ENCODE assay signal across 8 mouse cellular contexts in the genomic region with DNA sequence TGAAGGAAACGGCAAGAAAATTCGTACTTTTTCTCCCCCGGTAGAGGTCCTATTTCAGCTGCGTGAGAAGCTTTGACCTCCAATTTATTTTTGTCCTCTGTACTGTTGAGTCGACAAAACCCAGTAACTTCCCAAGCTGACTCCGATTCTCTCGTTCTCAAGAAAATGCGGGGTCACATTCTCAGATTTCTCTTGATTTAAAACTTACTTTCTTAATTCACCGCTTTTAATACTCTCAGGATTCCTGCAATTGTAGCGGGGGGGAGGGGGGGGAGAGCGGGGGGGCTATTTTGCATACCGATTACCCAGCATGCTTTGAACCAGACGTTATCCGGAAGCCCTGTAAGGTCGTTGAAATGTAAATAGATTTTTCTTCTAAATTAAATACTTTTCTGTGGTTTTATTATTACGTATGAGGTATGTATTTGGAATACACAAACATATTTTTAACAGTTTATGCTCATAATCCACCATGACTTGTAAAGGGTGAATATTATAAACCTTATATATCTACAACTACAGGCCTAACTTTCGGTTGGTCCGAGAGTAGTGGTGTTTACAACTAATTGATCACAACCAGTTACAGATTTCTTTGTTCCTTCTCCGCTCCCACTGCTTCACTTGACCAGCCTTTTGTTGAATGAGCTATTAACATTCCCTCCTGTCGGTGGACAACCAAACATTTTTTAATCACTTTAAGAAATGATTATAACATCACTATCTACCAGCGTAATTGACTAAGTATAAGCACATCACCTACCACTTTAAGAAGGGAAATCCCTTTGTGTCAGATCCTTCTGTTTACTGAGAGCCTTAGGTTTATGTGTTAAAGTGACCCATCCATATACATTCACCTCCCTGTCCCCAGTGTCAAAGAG. TPM values are rescaled to one million over a fixed set of nuclear protein-coding genes. Genes with fewer than 3 reads are reported as not detected.
DNase-seq lines count a peak whose midpoint lies in the region; ATAC-seq and TF ChIP-seq lines count a peak whose summit lies in the region.

No protein-coding gene starts in this region.

- H3K4me1 ChIP-seq in E14TG2a.4 (replicated peaks; ENCODE audit: low read depth, low read length): peaks cover 22% of the 10 kb centered on the region
- H3K4me1 ChIP-seq in liver, postnatal 0 days (ENCODE audit: insufficient read depth): peaks cover 4% of the 10 kb centered on the region
- peaks cover 12% of the 10 kb centered on the region for H3K4me1 ChIP-seq in neural tube, embryonic 13.5 days (replicated peaks)

- H3K9me3 ChIP-seq in E14TG2a.4 (ENCODE audit: low read length): peaks cover 3% of the 10 kb centered on the region
- no peaks in the 10 kb centered on the region for H3K9me3 ChIP-seq in liver, postnatal 0 days (ENCODE audit: low read length)
- H3K9me3 ChIP-seq in neural tube, embryonic 13.5 days: no peaks in the 10 kb centered on the region

- WGBS in liver, postnatal 0 days (ENCODE audit: insufficient replicate concordance): 0% methylated on average over 21 of the region's 21 CpGs
- under 1% methylated on average over 21 of the region's 21 CpGs for WGBS in neural tube, embryonic 13.5 days

- H3K4me2 ChIP-seq in liver, postnatal 0 days (ENCODE audit: low read depth, low read length): peak overlapping the region; percentile 58
- peak overlapping the region; percentile 54 for H3K4me2 ChIP-seq in neural tube, embryonic 13.5 days

- peak overlapping the region; percentile 78 for H3K4me3 ChIP-seq in E14TG2a.4 (replicated peaks; ENCODE audit: low read length)
- H3K4me3 ChIP-seq in liver, postnatal 0 days (ENCODE audit: low read depth, low read length): peak overlapping the region; percentile 50
- H3K4me3 ChIP-seq in neural tube, embryonic 13.5 days: peak overlapping the region; percentile 48

- H3K36me3 ChIP-seq in E14TG2a.4 (ENCODE audit: insufficient read depth, low read length): no peaks in the 10 kb centered on the region
- H3K36me3 ChIP-seq in liver, postnatal 0 days (replicated peaks; ENCODE audit: insufficient read depth, low read length): no peaks in the 10 kb centered on the region
- no peaks in the 10 kb centered on the region for H3K36me3 ChIP-seq in neural tube, embryonic 13.5 days

- peak overlapping the region; percentile 56 for H3K9ac ChIP-seq in liver, postnatal 0 days (replicated peaks)
- peak overlapping the region; percentile 71 for H3K9ac ChIP-seq in neural tube, embryonic 13.5 days

- peak; percentile 37; the same call in 1 of the 2 replicates for TF ChIP-seq EP300 in liver, postnatal 0 days (IDR thresholded peaks at IDR 0.05; ENCODE audit: low read depth)

- peaks cover 10% of the 10 kb centered on the region for H3K27me3 ChIP-seq in E14TG2a.4 (ENCODE audit: insufficient read depth, low read length)
- H3K27me3 ChIP-seq in liver, postnatal 0 days (ENCODE audit: insufficient read depth, low read length): no peaks in the 10 kb centered on the region
- no peaks in the 10 kb centered on the region for H3K27me3 ChIP-seq in neural tube, embryonic 13.5 days

- no peak for TF ChIP-seq CTCF in E14TG2a.4 (conservative IDR thresholded peaks at IDR 0.05; ENCODE audit: low read length)
- TF ChIP-seq CTCF in liver, postnatal 0 days (IDR thresholded peaks at IDR 0.05; ENCODE audit: low read depth): peak; percentile 15; the same call in 1 of the 2 replicates

- H3K27ac ChIP-seq in liver, postnatal 0 days (ENCODE audit: low read depth): peak overlapping the region; percentile 58
- H3K27ac ChIP-seq in neural tube, embryonic 13.5 days (replicated peaks): peak overlapping the region; percentile 85

- ATAC-seq in liver, postnatal 0 days: peak; percentile 57
- peak; percentile 52 for ATAC-seq in neural tube, embryonic 13.5 days (ENCODE audit: low read depth)

- peak; percentile 85 for DNase-seq in 3T3-L1 (ENCODE audit: low read depth, low spot score)
- peak; percentile 46 to 79 for DNase-seq in cerebellum, postnatal 10 days
- peak; percentile 54 to 75 for DNase-seq in heart, adult 18-20 months
- DNase-seq in kidney, adult 18-20 months: peak; percentile 47
- peak; percentile 80 for DNase-seq in liver, postnatal 0 days
- no peak for DNase-seq in urinary bladder, adult 2 months (ENCODE audit: low spot score)

RNA-seq across cellular contexts. Expression of gene Pdia4, which starts 31.9 kb away (rescaled TPM):
- 10 to 100 TPM; 38.4 to 45.9 TPM for total RNA-seq in heart, adult 18-20 months (2021)
- polyA plus RNA-seq in liver, postnatal 0 days (2015; fragmentation: Nextera tagmentation; extraction: Ambion mirVana): 101 and 116 TPM in 2 replicates
- 187 and 204 TPM in 2 replicates for polyA plus RNA-seq in neural tube, embryonic 13.5 days (2015; fragmentation: Nextera tagmentation; extraction: Ambion mirVana)
- 76.1 and 88.5 TPM in 2 replicates for polyA plus RNA-seq in urinary bladder, adult 2 months (2012; rRNA removed)

RNA-seq across cellular contexts. Expression of gene Zfp786, which starts 49.3 kb away (rescaled TPM):
- total RNA-seq in heart, adult 18-20 months (2021): under 1 TPM; 0.52 to 0.85 TPM
- 0.28 and 0.51 TPM in 2 replicates for polyA plus RNA-seq in liver, postnatal 0 days (2015; fragmentation: Nextera tagmentation; extraction: Ambion mirVana)
- polyA plus RNA-seq in neural tube, embryonic 13.5 days (2015; fragmentation: Nextera tagmentation; extraction: Ambion mirVana): 16.6 and 17.1 TPM in 2 replicates
- polyA plus RNA-seq in urinary bladder, adult 2 months (2012; rRNA removed): 0.48 and 0.75 TPM in 2 replicates

RNA-seq across cellular contexts. Expression of gene Zfp398, which starts 54.1 kb away (rescaled TPM):
- total RNA-seq in heart, adult 18-20 months (2021): 1 to 10 TPM; 5.6 to 6.0 TPM
- 1.4 and 1.6 TPM in 2 replicates for polyA plus RNA-seq in liver, postnatal 0 days (2015; fragmentation: Nextera tagmentation; extraction: Ambion mirVana)
- 15.7 and 17.3 TPM in 2 replicates for polyA plus RNA-seq in neural tube, embryonic 13.5 days (2015; fragmentation: Nextera tagmentation; extraction: Ambion mirVana)
- polyA plus RNA-seq in urinary bladder, adult 2 months (2012; rRNA removed): 6.6 and 8.2 TPM in 2 replicates

Comparison
In these comparisons a context has a peak if more than half of its experiments do, and no peak if none do; other contexts are left out.
1. RNA of gene Zfp786, which starts 49.3 kb away (polyA plus RNA-seq): 16.6 to 17.1 TPM in neural tube, embryonic 13.5 days; 0.28 to 0.51 TPM in liver, postnatal 0 days and 0.48 to 0.75 TPM in urinary bladder, adult 2 months; every median in the first group is over 10 times any median in the second.
2. Peak in every context shown above with its lines, with median percentiles within 50 percentile points of each other: H3K4me3 ChIP-seq.